ENCODE assay signal across 8 mouse cellular contexts in the genomic region with DNA sequence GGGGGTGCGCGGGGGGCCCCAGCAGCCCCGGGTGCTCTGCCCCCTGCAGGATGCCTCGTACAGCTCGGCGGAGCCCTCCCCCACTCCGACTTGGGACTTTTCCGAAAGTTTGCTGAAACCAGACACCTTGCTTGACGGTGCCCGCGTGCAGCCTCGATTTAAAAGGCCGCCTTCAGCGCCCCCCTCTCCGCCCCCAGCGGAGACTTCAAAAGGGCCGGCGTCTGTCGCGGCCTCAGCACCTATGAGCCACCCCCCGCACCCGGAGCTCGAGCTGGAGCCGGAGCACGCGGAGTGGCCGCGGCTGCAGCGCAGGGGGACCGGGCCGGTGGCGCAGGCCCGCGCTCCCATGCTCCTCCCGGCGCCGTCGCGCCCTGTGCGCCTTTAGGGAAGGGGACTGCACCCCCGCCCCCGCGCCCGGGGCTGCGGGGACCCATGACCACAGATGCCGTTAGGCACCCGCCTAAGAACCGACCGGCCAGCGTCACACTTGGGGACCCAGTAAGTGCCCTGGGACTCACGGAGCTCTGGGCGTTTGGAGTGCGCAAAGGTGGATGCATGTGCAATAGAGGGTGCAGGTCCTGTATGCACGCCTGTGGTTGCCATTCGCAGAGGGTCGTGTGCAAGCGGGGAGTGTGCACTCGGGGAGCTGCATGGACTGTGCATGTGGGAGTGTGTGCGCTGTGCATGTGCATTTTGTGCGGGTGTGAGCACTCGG. TPM values are rescaled to one million over a fixed set of nuclear protein-coding genes. Genes with fewer than 3 reads are reported as not detected.
DNase-seq lines count a peak whose midpoint lies in the region; ATAC-seq and TF ChIP-seq lines count a peak whose summit lies in the region.

A gene (plus strand): TSS at position 98 of the 715 bp plus-strand sequence.

- TF ChIP-seq CTCF in liver, adult 2 months (IDR thresholded peaks at IDR 0.05; ENCODE audit: low read depth, low read length) = peak; percentile 31

- peak within 1 kb of the TSS; percentile 71 for H3K9ac ChIP-seq in heart, embryonic 15.5 days
- H3K9ac ChIP-seq in forebrain, embryonic 15.5 days (replicated peaks) = peak within 1 kb of the TSS; percentile 16; the same call in 1 of the 2 replicates
- H3K9ac ChIP-seq in liver, adult 2 months (ENCODE audit: low read depth, low read length) = peak within 1 kb of the TSS; percentile 40; the same call in 1 of the 2 replicates

- H3K4me3 ChIP-seq in heart, embryonic 15.5 days = peak within 1 kb of the TSS; percentile 71
- H3K4me3 ChIP-seq in forebrain, embryonic 15.5 days = peak within 1 kb of the TSS; percentile 62
- peak within 1 kb of the TSS; percentile 21; the same call in 1 of the 2 replicates for H3K4me3 ChIP-seq in liver, adult 2 months (ENCODE audit: insufficient read depth, low read depth, low read length)

- no peaks in the 10 kb centered on the region for H3K79me2 ChIP-seq in liver, adult 2 months (ENCODE audit: control insufficient read depth, insufficient read depth, low read length)

- no peaks in the 10 kb centered on the region for H3K9me3 ChIP-seq in heart, embryonic 15.5 days (replicated peaks)
- no peaks in the 10 kb centered on the region for H3K9me3 ChIP-seq in forebrain, embryonic 15.5 days

- no peak within 1 kb of the TSS for H3K27ac ChIP-seq in heart, embryonic 15.5 days
- H3K27ac ChIP-seq in forebrain, embryonic 15.5 days (replicated peaks) = no peak within 1 kb of the TSS
- H3K27ac ChIP-seq in liver, adult 2 months (replicated peaks; ENCODE audit: insufficient read depth, low read depth, low read length) = no peak within 1 kb of the TSS

- no peaks in the 10 kb centered on the region for H3K36me3 ChIP-seq in heart, embryonic 15.5 days
- no peaks in the 10 kb centered on the region for H3K36me3 ChIP-seq in forebrain, embryonic 15.5 days
- no peaks in the 10 kb centered on the region for H3K36me3 ChIP-seq in liver, adult 2 months (ENCODE audit: control insufficient read depth, insufficient read depth, low read length)

- H3K4me1 ChIP-seq in heart, embryonic 15.5 days (replicated peaks) = peaks cover 35% of the 10 kb centered on the region
- peaks cover 31% of the 10 kb centered on the region for H3K4me1 ChIP-seq in forebrain, embryonic 15.5 days
- H3K4me1 ChIP-seq in liver, adult 2 months (ENCODE audit: control insufficient read depth, insufficient read depth, low read length) = peaks cover 6% of the 10 kb centered on the region

- no peak for DNase-seq in heart, postnatal 25 days (ENCODE audit: low spot score)
- DNase-seq in adrenal gland, adult 18-20 months (ENCODE audit: low spot score in 2 of 2) = no peak
- DNase-seq in liver, adult 2 months (ENCODE audit: extremely low read depth, low read depth, low spot score) = no peak
- peak; percentile 48 for DNase-seq in retina, postnatal 1 day
- DNase-seq in frontal cortex, adult 2 months (ENCODE audit: extremely low spot score in 1 of 2, low spot score in 1 of 2) = no peak
- DNase-seq in layer of hippocampus, postnatal 10 days (ENCODE audit: low spot score in 2 of 2) = no peak

- no peak for ATAC-seq in heart, embryonic 15.5 days (replicated peaks; ENCODE audit: insufficient number of reproducible peaks, insufficient read depth, low FRiP score, low read depth)
- peak; percentile 34 for ATAC-seq in forebrain, embryonic 15.5 days (replicated peaks)

- intact Hi-C loops in heart, postnatal 25 days (cut with DNase I) = no loop called here

- peak within 1 kb of the TSS; percentile 99 for H3K4me2 ChIP-seq in heart, embryonic 15.5 days
- H3K4me2 ChIP-seq in forebrain, embryonic 15.5 days (replicated peaks) = peak within 1 kb of the TSS; percentile 100

- TF ChIP-seq POLR2A in liver, adult 2 months (IDR thresholded peaks at IDR 0.05; ENCODE audit: extremely low read depth, insufficient read depth, low read length) = no peak

- 1% methylated on average over 59 of the region's 61 CpGs for WGBS in heart, embryonic 15.5 days
- under 1% methylated on average over 61 of the region's 61 CpGs for WGBS in forebrain, embryonic 15.5 days
- WGBS in liver, adult 2 months = 2% methylated on average over 61 of the region's 61 CpGs

- H3K27me3 ChIP-seq in heart, embryonic 15.5 days = peaks cover 36% of the 10 kb centered on the region
- H3K27me3 ChIP-seq in forebrain, embryonic 15.5 days = peaks cover 46% of the 10 kb centered on the region
- H3K27me3 ChIP-seq in liver, adult 2 months (ENCODE audit: control insufficient read depth, insufficient read depth, low read length) = no peaks in the 10 kb centered on the region

RNA-seq across cellular contexts. Expression of the gene that starts here (rescaled TPM):
- polyA plus RNA-seq in heart, embryonic 15.5 days (2015; fragmentation: Nextera tagmentation; extraction: Ambion mirVana) = 4.4 and 6.1 TPM in 2 replicates
- total RNA-seq in heart, postnatal 25 days (2021) = 1 to 10 TPM; 1.3 to 1.7 TPM
- total RNA-seq in adrenal gland, adult 18-20 months (2021) = 10 to 100 TPM; 10.6 to 15.1 TPM
- polyA plus RNA-seq in forebrain, embryonic 15.5 days (2015; fragmentation: Nextera tagmentation; extraction: Ambion mirVana) = 1.3 and 1.4 TPM in 2 replicates
- 1.7 and 2.2 TPM in 2 replicates for total RNA-seq in liver, adult 2 months (2014; rRNA removed)
- polyA plus RNA-seq in liver, adult 2 months (2012; rRNA removed) = 4.1 and 5.4 TPM in 2 replicates
- polyA plus RNA-seq in frontal cortex, adult 2 months (2012; rRNA removed) = 6.6 and 8.0 TPM in 2 replicates
- 1 to 10 TPM; 3.1 to 3.9 TPM for total RNA-seq in layer of hippocampus, postnatal 10 days (2021)

Comparison
In these comparisons a context has a peak if more than half of its experiments do, and no peak if none do; other contexts are left out.
1. H3K4me3 ChIP-seq: peak in every context shown above with its lines; median percentile 71 in heart, embryonic 15.5 days; 62 in forebrain, embryonic 15.5 days; 21 in liver, adult 2 months.
2. H3K9ac ChIP-seq: peak in every context shown above with its lines; median percentile 71 in heart, embryonic 15.5 days; 40 in liver, adult 2 months; 16 in forebrain, embryonic 15.5 days.